Mouse (Mus musculus): ENCODE measurements at regions not wholly inside any gene's neighbourhood (a gene's known extent, or its start where the extent isn't known, plus 50 kb on each side); places are given as distances from the start of the nearest gene placed in this dataset.
"Not testable (repeated sequence)": the region's sequence is repeated elsewhere in the genome, so short reads cannot be mapped to it uniquely, and the experiment has no call there.

GRCm38 (mm10) chr10:22574048-22574447 is 70.8 kb upstream of the Slc2a12 start:
- TF ChIP-seq POLR2A (IDR thresholded peaks at IDR 0.05; ENCODE audit: control insufficient read depth in 1 of 2, insufficient read depth in 1 of 2, low read depth in 1 of 2, low read length in 2 of 2, poor library complexity in 1 of 2); CTCF (IDR thresholded peaks at IDR 0.05 in 2 of 3, conservative IDR thresholded peaks at IDR 0.05 in 1 of 3; ENCODE audit: control insufficient read depth in 1 of 3, insufficient read depth in 1 of 3, low read depth in 2 of 3, low read length in 3 of 3, poor library complexity in 1 of 3, severe bottlenecking in 1 of 3); USF2 (IDR thresholded peaks at IDR 0.05; ENCODE audit: borderline replicate concordance in 1 of 2, insufficient read depth in 1 of 2, low read depth in 1 of 2, low read length in 2 of 2); CHD1 (IDR thresholded peaks at IDR 0.05; ENCODE audit: low read depth, low read length); EP300 (IDR thresholded peaks at IDR 0.05; ENCODE audit: low read depth in 1 of 2, low read length in 2 of 2); USF1 (IDR thresholded peaks at IDR 0.05; ENCODE audit: low read depth, low read length); MEF2A (IDR thresholded peaks at IDR 0.05; ENCODE audit: extremely low read depth, insufficient replicate concordance, low read depth, low read length, poor library complexity, severe bottlenecking); ZKSCAN1 (IDR thresholded peaks at IDR 0.05; ENCODE audit: low read depth, low read length); BHLHE40 (IDR thresholded peaks at IDR 0.05; ENCODE audit: borderline replicate concordance, low read depth, low read length); ETS1 (IDR thresholded peaks at IDR 0.05; ENCODE audit: low read depth, low read length): not testable (repeated sequence)

Measured in MEL (cell line).